Mouse (Mus musculus) T-helper 2 cell (primary cell): ENCODE results near the gene Stra6.

Source experiments
- in situ Hi-C: fragments of 300-600 bp; cut with MboI, MseI; formaldehyde crosslinking; loops from one replicate; pipeline ENCODE4 v1.15.1; 2025; ENCODE audit warnings: high pct_unique_total_duplicates

Gene Stra6

DNA sequence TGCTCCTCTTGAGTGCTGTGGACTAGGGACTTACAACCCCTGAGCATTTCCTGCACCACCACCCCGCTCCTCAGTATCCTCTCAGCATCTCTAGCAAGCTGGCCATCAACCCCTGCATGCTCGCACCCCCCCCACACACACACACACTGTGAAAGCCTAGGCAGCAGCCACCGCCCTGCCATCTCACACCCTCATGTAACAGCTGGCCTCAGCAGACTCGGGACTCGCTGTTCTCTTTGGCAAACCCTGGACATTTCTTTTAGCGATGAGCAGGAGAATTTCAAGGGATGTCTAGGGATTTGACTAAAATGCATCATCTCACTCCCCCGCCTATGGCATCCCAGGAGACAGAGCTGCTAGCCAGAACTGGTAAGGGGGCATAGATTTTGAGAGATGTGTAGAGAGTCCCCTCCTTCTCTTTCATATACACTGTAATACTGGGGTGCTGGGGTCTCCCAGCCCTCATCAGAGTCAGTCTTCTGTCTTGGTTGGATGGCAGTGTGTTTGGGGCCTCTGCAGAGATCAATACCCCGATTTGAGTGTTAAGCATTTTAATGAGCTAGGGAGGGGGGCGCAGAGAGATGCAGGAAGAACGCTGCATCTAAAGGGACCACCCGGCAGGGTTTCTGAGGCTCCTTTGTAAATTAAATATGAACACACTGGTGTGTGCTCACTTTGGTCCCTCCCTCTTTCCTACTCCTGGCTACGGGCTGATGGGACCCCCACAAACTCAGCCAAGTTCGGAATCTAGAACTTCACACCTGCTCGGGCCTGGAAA, 139.3 kb downstream of the Stra6 start:
- in situ Hi-C loops: no loop called here
